Mouse (Mus musculus): Measurements from ENCODE around the gene Map3k6.

Gene Map3k6

DNA sequence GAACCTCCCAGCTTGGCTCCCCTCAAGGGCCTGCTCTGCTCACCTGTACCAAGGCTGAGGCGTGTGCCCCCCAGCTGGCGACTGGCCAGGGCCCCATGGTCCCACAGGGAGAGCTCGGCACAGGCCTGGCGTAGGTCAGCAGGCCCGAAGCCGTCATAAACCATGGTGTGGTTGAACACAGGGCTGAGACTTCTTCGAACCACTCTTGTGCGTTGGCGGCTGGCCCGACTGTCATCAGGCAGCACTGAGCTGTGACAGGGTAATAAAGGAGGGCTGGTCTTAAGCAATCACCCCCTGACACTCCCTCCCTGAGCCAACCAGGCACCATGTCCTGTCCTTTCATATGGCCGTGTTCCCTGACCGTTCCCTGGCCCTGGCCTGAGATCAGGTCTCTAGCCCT, 12.8 kb downstream of the Map3k6 start:
- no peak for DNase-seq (ENCODE audit: low read depth, low spot score)

DNA sequence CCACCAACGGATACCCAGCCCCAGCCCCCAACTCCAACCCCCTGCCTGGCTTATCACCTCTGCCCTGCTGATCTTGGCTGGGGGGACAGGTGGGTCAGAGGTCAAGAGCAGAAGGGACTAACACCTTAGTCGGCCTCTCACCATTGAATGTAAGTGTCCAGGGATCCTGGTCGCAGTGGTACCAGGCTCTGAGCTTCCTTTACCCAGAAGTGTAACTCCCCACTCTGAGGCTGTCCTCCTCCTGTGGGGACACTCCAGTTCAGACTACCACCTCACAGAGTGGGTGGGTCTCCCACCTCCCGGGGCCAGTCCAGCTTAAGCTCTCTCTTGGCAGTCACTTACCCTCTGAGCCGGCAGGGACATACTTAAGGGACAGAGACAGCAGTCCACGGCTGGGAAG, 14.8 kb downstream of the Map3k6 start:
- no peak for DNase-seq (ENCODE audit: low read depth, low spot score)

DNA sequence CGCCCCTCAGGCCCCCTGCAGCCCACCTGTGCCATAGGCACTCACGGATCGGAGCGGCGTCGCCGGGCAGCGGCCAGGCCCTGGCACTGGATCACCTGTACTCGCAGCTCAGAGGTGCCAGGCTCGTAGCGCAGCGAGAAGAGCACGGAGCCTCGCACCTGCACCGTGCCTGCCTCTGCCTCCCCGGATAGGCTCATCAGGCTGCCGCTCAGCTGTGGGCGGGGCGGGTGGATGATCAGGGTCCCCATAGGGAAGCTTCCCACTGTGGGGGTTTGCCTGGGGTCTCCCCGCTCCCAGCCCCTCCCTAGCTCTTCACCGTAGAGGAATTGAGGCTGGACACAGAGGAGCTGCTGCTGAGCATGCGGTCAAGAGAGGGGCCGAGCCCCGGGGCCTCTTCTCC, 16.2 kb downstream of the Map3k6 start:
- no peak for DNase-seq (ENCODE audit: low read depth, low spot score)

DNA sequence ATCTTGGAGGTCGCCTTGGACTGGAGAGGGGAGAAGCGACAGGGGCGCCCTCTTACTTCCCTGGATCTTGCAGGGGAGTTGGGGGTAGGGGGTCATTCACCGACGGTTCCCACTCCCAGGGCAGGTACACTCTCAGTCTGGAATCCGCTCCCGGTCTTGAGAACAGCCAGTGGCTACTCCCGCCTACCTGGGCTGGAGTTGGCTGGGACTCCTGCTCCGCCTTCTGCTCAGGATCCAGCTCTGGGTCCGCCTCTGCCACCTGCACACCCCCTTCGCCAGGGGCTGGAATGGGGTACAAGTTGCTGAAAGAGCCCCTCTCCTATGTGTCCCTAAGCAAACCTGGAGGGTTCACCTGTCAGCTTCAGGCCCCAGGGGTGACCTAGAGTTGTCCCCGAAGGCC, 16.6 kb downstream of the Map3k6 start:
- DNase-seq (ENCODE audit: low read depth, low spot score) = no peak

DNA sequence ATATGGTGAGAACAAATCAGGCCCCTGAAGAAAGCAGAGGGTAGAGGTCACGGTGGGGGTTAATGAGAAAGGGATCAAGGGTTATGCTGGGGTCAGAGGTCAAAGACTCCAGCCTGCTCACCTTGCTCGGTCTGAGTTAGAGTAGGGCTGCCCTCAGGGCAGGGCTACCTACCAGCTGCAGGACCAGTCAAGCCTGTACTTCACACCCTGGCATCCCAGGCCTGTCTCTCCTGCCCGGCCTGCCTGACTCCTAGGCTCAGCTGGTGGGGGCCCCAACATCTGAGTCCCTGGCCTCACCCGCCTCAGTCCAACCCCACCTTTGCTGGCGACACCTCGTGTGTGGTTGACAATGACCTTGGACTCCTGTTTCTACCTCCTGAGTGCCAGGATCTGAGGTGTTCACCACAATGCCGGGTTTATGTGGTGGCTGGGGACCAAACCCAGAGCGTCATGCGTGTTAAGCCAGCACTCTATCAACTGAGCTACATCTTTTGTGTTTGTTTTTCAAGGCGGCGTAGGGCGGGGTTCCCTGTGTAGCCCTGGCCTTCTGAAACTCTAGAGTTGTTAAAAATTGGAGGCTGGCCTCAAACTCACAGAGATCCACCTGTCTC, 17.3 kb downstream of the Map3k6 start:
- DNase-seq (ENCODE audit: low read depth, low spot score) = no peak

DNA sequence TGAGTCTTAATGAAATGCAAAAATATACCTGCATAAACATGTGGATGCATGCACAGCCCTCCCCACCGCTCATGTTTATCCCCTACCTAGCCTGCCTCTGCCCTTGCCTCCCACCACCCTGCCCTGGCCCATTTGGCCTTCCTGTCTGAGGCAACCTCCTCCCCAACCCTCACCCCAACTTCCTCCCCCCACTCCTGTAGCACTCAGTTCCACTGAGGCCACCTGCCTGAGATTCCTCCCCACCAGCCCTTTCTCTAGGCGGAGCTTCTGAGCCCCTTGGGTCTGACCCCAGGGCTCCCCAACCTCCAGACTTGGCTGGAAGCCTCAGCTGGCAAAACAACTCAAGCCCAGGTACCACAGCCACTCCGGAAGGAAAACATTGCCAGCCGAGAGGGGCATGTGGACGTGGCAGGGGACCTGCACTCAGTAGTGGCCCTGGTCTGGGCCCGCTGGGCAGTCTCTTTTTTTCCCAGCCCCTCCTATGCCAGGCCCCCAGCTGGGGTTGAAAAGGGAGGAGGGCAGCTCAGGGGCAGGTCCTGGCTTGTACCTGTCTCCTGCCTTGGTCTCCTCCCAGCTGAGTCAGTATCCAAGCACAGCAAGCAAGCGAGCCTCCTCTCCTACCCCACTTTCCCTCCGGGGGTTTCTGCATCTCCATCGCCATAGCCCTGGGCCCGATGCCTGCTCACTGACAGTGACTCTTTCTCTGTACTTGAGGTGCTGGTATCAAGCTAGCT, 21.2 kb downstream of the Map3k6 start:
- DNase-seq (ENCODE audit: low read depth, low spot score) = no peak

DNA sequence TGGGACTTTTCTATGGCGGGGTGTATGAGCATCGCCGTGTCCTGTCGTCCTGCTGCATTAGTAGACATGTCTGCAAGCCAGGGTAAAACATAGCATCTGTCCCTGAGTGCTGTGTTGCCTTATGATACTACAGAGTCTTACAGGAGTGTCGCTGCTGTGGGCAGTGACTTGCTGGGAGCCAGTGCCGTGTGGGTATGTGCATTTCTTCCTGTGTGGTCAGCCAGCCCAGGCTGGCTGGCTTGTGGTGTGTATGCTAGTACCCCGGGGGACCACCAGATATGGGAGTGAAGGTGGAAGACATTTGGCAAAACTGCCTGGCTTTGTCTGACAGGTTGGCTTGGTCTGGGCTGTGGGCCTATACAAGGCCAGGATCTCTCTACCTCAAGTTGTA, 21.8 kb downstream of the Map3k6 start:
- DNase-seq (ENCODE audit: low read depth, low spot score) = no peak

DNA sequence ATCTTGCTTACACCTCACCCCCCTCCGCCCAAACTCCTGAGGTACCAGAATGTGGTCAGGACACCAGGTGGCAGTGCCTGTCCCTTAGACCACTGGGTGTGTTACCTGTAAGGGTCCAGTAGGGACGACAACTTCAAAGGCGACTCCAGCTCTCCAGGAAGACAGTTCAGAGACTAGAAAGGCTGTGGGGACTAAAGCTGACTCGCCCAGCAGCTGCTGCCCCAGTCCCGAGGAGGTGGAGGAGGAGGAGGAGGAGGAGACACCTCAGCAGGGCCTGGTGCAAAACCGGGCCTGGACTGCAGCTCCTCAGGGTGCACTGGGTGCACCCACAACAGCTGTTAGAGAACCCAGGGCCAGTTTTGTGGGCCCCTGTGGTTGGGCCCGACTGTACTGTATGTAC, 22.3 kb downstream of the Map3k6 start, which contains the start of gene Sytl1:
Sytl1 (minus strand) TSS at position 232 of the 400 bp plus-strand sequence.
- DNase-seq (ENCODE audit: low read depth, low spot score) = no peak

DNA sequence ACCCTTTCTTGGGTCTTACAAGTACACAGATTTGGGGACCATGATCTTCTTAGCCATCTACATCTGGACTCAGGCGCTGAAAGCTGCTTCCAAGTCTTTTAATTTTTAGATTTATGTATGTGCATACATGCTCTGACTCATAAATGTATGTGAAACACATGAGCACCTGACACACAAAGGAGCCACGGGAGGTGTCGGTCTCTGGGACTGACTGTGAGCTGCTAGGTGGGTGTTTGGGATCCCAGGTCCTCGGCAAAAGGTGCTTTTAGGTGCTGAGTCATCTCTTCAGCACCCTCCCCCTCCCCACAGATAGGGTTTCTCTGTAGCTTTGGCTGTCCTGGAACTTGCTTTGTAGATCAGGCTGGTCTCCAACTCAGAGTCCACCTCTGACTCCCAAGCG, 23.1 kb downstream of the Map3k6 start:
- no peak for DNase-seq (ENCODE audit: low read depth, low spot score)

DNA sequence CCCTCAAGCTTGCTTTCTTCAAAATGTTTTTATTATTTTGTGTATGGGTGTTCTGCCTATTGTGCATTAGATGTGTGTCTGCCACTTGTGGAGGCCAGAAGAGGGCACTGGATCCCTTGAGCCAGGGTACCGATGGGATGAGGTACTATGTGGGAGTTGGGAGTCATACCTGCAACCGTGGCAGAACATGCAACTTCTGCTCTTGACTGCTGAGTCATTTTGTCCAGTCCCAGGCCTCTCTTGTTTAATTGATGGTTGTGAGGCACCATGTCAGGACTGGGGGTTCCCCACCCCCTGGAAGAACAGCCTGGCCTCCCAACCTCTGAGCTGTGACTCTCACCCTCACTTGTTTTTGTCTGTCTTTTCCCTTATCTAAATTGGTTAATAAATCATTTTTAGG, 23.9 kb downstream of the Map3k6 start:
- no peak for DNase-seq (ENCODE audit: low read depth, low spot score)

DNA sequence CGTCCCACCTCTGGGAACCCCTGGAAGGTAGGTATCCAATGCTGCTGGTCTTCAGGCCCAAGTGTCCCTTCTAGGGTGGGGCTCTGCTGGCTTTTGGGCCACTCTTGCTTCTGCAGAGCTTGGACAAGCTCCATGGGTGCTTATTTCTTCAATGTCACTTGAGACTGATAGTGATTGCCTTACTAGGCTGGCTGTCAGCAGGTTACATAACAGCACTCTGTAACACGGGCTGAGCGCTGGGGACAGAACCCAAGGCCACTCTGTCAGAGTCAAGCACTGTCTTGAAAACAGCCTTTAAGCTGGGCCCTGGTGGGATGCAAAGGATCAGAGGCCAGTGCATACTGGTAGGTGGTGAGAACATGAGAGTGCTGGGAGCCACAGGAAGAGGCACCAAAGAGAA, 24.7 kb downstream of the Map3k6 start:
- no peak for DNase-seq (ENCODE audit: low read depth, low spot score)

DNA sequence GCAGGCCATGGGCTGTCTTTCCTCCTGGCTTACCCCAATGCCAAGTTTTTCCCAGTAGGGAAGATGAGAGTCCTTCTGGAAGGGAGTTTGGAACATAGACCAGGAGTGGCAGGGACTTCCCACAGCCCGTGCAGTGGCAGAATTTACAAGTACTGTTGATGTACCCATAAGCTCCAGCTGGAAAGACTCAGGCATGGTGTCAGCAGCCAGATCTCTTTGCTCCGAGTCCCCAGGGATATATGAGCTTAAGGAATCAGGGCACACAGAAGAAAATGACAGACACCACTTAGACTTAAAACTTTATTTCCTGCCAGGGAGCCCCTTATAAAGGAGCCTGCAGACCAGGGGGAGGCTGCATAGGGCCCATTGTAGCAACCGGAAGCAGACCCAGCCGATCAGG, 25.1 kb downstream of the Map3k6 start:
- DNase-seq (ENCODE audit: low read depth, low spot score) = no peak

DNA sequence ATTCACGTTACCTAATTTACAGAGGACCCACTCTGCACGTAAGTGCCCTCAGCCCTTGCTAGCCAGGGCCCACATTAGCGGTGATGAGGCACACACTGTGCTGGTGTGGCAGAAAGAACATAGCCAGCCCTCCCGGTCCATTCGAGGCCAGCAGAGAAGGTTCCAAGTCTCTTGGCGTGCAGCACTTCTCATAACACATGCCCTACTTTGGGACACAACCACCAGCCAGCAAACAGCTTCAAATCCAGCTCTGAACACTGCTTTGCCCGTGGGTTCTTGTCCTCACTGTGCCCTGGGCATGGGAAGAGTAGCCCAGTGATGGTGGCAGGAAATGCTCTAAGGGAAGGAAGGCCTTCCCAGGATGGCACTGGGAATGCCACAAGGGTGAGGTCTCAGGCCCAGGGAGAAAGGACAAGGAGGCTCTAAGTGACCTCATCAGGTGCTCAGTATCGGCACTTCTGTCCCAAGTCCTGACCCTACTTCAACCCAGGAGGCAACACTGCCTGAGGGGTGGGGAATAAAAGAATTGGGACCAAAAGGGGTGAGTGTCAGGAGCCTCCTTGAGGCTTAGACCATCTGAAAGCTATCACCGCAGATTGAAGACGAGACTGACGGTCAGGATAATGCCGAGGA, 25.7 kb downstream of the Map3k6 start:
- no peak for DNase-seq (ENCODE audit: low read depth, low spot score)

DNA sequence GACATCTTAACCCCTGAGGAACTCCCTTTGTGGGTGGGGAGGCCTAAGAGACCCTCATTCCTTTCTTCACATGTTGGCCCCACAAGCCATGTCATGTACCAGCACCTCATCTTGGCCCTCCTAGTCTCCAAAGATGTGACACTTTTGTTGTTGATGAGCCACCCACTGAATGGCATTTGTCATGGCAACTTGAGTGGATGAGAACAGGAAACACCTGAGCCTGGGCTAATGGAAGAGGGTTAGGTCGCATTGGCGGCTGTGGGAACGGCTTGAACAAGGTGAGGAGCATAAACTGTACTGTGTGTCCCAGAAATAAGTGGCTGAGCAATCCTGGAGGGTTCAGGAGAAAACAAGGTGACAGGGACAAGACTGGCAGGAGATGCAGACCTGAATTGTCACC, 28.3 kb downstream of the Map3k6 start:
- DNase-seq (ENCODE audit: low read depth, low spot score) = no peak

DNA sequence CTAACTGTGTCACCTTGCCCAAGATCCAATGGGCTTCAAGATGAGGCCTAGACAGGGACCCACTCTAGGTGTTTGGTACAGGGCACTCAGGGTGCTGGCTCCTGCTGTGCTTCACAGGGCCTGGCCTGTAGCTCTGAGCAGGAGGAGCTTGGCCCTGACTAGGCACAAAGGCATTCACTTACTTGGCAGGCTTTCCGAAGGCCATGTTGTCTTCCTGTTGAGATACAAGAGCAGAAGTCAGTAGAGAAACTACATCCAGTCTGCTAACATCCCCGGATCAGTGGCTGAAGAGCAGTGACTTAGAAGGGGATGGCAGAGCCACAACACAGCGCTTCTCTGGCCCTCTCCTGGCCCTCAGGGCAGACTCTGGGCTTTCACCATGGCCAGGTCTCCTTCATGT, 29.0 kb downstream of the Map3k6 start:
- DNase-seq (ENCODE audit: low read depth, low spot score) = no peak

DNA sequence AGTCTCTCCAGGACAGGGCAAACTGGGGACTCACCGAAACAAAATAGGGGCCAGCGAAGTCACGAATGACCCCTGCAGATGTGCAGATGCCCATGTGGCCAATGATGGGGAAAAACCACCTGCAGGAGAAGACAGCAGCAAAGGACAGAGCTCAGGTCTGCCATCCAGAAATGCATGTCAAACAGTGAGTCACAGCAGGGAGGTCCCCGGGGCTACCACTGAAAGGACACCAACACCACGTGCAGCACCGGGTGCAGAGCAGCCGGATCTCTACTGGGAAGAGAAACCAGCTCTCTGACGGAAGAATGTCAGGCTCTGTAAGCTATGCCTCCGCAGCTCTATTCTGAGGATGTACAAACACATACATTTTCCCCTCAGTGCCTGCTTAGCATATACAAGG, 30.3 kb downstream of the Map3k6 start:
- no peak for DNase-seq (ENCODE audit: low read depth, low spot score)

DNA sequence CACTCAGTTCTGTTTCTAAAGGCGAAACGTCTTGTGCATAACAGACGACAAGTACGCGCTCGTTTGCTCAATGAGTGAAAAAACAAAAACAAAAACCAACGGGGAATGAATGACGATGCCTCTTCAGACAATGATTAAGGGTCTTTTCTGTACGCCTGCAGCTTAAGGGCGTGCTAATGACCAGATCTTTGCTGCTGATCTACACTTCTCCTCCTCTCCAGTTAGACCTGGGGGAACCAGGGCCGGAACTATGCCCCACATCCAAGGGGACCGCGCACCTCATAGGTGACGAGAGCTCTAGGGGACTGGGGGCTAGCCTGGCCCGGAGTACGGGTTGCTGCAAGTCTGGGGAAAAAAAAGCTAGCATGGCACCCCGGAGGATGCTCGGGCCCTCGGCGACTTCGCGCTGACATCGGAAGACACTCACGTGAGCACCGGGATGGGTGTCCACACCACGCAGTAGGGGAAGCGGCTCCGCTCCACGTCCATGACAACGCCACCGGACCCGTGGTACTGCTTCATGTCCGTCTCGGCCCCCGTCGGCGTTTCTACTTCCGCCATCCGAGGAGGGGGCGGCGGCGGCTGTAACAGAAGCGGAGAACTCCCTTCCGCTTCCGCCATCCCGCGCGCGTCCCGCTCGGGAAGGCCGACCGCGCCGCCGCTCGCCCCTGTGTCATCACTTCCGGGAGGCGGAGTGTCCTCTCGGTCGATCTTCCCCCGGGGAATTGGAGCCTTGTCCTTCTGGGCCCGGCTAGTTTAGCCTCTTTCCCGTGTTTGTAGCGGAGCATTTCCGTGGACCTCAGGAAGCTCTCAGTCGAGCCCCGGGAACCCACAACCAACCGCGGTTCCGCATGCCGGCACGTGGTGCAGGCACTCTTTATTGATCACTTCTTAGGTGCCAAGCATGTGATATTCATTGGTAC, 36.7 kb downstream of the Map3k6 start, which contains the start of gene Tmem222:
Tmem222 (minus strand) TSS at position 689 of the 923 bp plus-strand sequence.
- peak; percentile 97 for DNase-seq (ENCODE audit: low read depth, low spot score)

DNA sequence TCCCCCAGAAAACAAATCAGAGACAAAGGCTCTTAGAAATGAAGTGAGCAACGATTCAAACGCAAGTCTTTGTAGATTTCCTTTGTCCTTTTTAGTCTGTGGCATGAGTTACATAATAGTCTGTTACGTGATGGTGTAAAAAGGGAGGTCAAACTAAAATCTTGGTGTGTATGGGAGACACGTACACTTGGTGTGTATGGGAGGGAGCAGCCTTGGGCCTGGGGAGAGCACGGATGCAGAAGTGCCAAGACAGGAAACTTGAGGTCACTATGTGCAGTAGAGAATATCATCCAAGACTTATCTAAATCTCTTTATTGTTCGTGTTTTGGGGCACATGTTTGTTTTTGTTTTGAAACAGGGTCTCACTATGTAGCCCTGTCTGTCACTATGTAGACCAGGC, 37.4 kb downstream of the Map3k6 start:
- no peak for DNase-seq (ENCODE audit: low read depth, low spot score)

DNA sequence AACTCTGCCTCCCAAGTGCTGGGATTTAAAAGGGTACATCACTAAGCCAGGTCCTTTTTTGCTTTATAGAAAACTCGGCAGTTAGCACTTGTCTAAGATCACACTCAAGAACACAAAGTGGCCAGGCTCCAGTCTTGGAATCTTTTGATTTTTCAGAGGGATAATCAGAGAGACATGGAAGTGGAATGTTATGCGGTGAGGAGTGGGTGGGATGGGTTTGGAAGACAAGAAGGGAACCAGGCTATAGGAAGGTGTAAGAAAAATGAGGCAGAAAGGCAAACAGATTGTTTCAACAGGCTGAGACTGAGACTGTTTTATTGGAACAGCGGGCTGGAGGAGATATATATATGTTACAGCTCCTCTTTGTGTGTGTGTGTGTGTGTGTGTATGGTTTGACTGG, 37.9 kb downstream of the Map3k6 start:
- no peak for DNase-seq (ENCODE audit: low read depth, low spot score)

DNA sequence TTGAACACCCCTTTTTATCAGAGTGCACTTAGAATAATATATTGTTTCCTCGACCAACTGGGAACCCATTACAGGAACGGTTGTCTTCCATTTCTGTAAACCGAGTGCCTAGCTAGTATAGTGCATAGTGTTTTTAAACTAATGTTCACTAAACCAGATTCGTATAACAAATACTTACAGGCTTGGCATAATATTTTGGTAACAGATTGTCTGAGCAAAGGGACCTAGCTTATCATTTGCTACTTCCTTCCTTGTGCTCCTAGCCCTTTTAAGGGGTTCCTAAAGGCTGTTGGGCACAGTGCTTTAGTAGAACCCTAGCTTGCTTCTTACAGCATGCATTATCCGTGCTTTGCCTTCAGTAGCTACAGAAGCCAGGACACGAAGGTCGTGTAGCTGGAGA, 40.9 kb downstream of the Map3k6 start:
- DNase-seq (ENCODE audit: low read depth, low spot score) = no peak

DNA sequence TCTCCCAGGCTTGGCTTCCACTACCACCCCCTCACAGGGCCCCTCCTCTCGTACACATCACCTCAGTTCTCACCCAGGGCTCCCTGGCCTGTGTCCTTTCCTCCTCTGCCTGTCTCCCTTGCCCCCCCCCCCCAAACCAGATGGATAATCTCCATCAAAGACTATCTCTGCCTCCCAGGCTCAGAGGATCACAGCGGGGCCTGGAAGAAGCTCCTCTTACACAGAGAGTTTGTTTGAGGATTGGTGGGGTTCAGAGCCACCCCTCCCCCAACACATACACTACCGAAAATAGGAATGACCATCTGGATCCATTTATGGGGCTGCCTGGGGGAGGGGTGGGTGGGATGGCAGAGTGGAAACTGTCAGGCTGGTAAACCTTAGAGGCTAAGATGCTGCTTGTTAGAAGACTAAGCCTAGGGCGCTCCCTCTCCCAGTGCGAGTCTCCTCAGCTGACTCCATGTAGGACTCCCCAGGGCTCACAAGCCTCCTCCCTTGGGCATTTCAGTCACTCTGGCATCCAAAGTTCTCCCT, 41.4 kb downstream of the Map3k6 start:
- no peak for DNase-seq (ENCODE audit: low read depth, low spot score)

DNA sequence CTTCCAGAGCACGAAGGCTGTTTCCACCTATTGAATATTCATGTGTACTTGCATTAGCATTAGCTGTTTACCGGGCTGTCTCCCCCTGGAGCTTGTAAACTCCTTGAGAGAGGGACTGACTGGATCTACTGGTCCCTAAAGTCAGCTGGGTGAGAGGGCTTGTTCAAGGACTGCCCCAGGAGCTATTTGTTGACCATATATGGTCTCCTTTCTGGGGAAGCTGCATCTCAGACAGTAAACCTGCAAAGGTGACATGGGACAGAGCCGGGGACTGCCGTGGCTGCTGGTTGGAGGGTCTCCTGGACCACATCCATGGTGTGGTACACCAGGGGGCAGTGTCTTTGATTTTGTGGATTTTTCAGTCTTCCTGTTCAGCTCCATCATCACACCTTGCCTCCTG, 42.0 kb downstream of the Map3k6 start:
- DNase-seq (ENCODE audit: low read depth, low spot score) = no peak
